Mouse (Mus musculus): ENCODE results near the gene Tmpo. TPM values are rescaled to one million over a fixed set of nuclear protein-coding genes. Genes with fewer than 3 reads are reported as not detected.

Tmpo gene
- polyA plus RNA-seq, 1 experiment: 204 TPM

DNA sequence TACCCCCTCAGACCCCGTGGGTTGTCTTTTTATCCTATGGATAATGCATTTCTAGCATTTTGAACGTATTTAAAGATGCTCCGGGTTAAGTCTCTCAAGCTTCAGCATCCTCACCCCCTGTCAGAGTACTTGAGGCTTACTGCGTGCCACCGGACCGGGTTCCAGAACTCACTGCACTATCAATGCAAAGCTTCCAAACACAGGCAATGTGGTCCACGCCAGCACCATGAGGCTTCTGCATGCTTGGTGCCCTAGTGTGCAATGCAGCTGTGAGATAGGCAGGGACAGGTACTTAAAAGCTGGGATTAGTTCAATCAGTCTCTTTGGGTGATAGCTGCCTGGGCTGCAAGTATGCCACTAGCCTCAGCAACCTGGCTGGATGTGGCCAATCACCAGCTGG is 35.7 kb downstream of the Tmpo start:
- no peaks in the 10 kb centered on the region for H3K4me1 ChIP-seq (ENCODE audit: control insufficient read depth, insufficient read depth, low read length)
- no peak overlapping the region for H3K27ac ChIP-seq (ENCODE audit: insufficient read depth, low read depth, low read length)
- 96% methylated on average over 7 of the region's 7 CpGs for WGBS
- H3K4me3 ChIP-seq (ENCODE audit: insufficient read depth, low read depth, low read length): no peak overlapping the region
- TF ChIP-seq CTCF (IDR thresholded peaks at IDR 0.05; ENCODE audit: insufficient read depth, low read depth, low read length) (no peak), POLR2A (IDR thresholded peaks at IDR 0.05; ENCODE audit: insufficient read depth, low read depth, low read length) (no peak)

DNA sequence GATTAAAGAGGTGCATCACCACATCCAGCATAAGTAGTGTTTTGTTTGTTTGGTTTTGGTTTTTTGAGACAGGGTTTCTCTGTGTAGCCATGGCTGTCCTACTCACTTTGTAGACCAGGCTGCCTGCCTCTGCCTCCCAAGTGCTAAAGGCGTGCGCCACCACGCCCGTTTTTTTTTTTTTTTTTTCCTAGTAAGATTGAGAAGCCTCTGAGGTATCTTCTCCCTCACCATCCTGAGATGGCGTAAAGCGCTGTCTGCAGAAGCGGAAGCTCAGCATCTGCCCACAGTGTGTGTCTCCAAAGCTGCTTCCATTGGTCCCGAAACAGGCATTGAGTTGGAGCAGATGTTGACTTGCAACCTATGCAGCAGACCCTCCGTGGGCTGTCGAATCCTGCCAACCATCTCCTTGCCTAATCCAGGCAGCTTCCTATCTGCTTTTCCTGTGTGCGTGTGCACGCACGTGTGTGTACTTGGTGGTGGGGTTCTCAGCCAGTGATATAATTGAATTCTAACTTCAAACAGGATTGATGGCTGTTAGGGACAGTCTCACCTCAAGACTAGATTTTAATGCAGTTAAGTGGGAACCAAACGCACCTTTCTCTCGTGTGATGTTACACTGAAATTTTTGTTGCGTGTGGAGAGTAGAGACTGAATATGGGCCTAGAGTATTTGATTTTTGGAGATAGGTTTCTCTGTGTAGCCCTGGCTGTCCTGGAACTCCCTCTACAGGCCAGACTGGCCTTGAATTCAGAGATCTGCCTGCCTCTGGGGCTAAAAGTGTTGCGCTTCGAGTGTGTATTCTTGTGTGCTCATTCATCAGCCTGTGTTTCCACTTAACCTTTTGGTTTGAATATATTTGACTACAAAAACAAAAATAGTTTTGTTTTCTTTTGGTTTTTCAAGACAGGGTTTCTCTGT is 37.5 kb downstream of the Tmpo start:
- WGBS: 82% methylated on average over 18 of the region's 18 CpGs

DNA sequence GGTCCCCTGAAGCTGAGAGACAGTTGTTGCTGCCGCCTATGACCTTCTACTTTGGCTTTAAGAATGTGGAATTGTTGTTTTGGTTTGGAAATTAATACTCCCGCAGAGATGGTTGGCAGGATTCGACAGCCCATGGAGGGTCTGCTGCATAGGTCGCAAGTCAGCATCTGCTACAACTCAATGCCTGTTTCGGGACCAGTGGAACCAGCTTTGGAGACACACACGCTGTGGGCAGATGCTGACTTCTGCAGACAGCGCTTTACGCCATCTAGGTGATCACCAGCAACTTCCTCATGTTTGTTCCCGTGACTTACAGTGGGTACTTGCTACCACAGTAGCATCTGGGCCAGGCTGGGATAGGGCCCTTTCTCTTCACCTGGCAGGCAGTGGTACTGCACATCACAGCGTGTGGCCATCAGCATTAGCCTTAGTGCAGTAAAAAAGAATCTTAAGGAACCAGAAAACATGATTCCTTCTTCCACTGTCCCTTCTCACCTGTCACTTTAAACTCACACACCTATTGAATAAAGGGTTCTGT is 38.4 kb downstream of the Tmpo start:
- no peak overlapping the region for H3K4me3 ChIP-seq (ENCODE audit: insufficient read depth, low read depth, low read length)
- TF ChIP-seq POLR2A (IDR thresholded peaks at IDR 0.05; ENCODE audit: insufficient read depth, low read depth, low read length) (no peak), CTCF (IDR thresholded peaks at IDR 0.05; ENCODE audit: insufficient read depth, low read depth, low read length) (no peak)
- H3K4me1 ChIP-seq (ENCODE audit: control insufficient read depth, insufficient read depth, low read length): no peaks in the 10 kb centered on the region
- no peak overlapping the region for H3K27ac ChIP-seq (ENCODE audit: insufficient read depth, low read depth, low read length)
- 70% methylated on average over 10 of the region's 10 CpGs for WGBS

More for the DNA sequence above, 37.5 kb downstream of the Tmpo start:
- no peak overlapping the region for H3K4me3 ChIP-seq (ENCODE audit: insufficient read depth, low read depth, low read length)
- no peak overlapping the region for H3K27ac ChIP-seq (ENCODE audit: insufficient read depth, low read depth, low read length)
- no peak for TF ChIP-seq POLR2A (IDR thresholded peaks at IDR 0.05; ENCODE audit: insufficient read depth, low read depth, low read length)
- no peak for TF ChIP-seq CTCF (IDR thresholded peaks at IDR 0.05; ENCODE audit: insufficient read depth, low read depth, low read length)
- H3K4me1 ChIP-seq (ENCODE audit: control insufficient read depth, insufficient read depth, low read length): no peaks in the 10 kb centered on the region

DNA sequence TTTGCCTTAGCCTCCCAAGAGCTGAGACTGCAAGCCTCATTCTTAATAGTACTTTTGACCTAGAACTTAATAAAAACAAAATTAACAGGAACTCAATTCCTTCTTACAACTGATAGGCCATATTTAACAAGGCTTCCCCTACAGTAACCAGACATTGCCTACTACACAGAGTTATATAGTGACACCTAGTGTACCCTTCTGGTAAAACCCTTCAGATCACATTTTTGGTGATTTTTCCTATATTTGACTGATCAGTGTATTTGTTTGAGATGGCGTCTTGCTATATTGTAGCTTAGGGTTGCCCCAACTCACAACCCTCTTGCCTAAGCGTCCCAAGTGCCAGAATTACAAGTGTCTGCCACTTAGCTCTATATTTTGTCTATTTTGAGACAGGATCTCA is 39.6 kb downstream of the Tmpo start:
- H3K4me1 ChIP-seq (ENCODE audit: control insufficient read depth, insufficient read depth, low read length): no peaks in the 10 kb centered on the region
- no peak overlapping the region for H3K27ac ChIP-seq (ENCODE audit: insufficient read depth, low read depth, low read length)
- no peak overlapping the region for H3K4me3 ChIP-seq (ENCODE audit: insufficient read depth, low read depth, low read length)
- WGBS: 19% methylated on average over 2 of the region's 2 CpGs
- no peak for TF ChIP-seq CTCF (IDR thresholded peaks at IDR 0.05; ENCODE audit: insufficient read depth, low read depth, low read length)
- no peak for TF ChIP-seq POLR2A (IDR thresholded peaks at IDR 0.05; ENCODE audit: insufficient read depth, low read depth, low read length)

DNA sequence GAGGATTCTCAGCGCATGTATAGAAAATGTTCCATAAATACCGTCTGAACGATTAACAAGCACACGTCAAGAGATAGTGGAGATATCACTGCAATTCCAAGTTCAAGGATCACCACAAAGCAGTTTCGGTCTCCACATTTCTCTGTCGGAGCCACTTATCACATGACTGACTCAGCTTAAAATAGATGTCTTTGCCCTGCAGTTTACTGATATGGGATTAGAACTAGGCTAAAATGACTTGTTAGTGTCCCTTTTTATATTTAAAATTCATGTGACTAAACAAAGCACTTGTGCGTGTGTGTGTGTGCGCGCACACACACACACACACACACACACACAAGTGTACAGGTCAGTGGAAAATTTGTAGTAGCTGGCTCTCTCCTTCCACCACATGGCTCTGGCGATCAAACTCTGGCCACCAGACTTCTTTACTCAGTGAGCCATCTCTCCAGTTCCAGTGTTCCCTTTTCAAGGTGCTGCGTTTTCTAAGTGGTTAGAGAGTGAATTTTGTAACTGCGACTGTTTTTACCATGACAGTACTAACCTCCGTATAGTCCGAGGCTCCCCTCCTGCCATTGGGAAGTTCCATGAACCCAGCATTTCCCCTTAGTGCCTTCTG is 41.9 kb downstream of the Tmpo start:
- TF ChIP-seq POLR2A (IDR thresholded peaks at IDR 0.05; ENCODE audit: insufficient read depth, low read depth, low read length): no peak
- TF ChIP-seq CTCF (IDR thresholded peaks at IDR 0.05; ENCODE audit: insufficient read depth, low read depth, low read length): no peak
- H3K4me3 ChIP-seq (ENCODE audit: insufficient read depth, low read depth, low read length): no peak overlapping the region
- H3K27ac ChIP-seq (ENCODE audit: insufficient read depth, low read depth, low read length): no peak overlapping the region
- WGBS: 88% methylated on average over 14 of the region's 14 CpGs
- H3K4me1 ChIP-seq (ENCODE audit: control insufficient read depth, insufficient read depth, low read length): no peaks in the 10 kb centered on the region

DNA sequence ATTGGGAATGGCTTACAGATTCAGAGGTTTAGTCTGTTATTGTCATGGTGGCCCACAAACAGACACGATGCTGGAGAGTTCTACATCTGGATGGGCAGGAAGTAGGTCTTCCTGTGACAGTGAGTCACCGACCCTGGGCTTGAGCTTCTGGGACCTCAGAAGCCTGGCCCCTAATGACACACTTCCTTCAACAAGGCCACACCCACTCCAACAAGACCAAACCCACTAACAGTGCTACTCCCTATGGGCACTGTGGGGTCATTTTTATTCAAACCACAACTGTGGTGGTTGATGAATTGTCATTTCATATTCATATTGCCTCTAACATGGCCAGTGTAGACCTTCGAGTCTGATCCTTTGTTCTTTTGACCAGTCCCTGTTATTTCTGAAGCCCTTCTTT is 42.8 kb downstream of the Tmpo start:
- H3K4me3 ChIP-seq (ENCODE audit: insufficient read depth, low read depth, low read length): no peak overlapping the region
- H3K27ac ChIP-seq (ENCODE audit: insufficient read depth, low read depth, low read length): no peak overlapping the region
- H3K4me1 ChIP-seq (ENCODE audit: control insufficient read depth, insufficient read depth, low read length): no peaks in the 10 kb centered on the region
- 87% methylated on average over 3 of the region's 3 CpGs for WGBS
- no peak for TF ChIP-seq POLR2A (IDR thresholded peaks at IDR 0.05; ENCODE audit: insufficient read depth, low read depth, low read length)
- no peak for TF ChIP-seq CTCF (IDR thresholded peaks at IDR 0.05; ENCODE audit: insufficient read depth, low read depth, low read length)

DNA sequence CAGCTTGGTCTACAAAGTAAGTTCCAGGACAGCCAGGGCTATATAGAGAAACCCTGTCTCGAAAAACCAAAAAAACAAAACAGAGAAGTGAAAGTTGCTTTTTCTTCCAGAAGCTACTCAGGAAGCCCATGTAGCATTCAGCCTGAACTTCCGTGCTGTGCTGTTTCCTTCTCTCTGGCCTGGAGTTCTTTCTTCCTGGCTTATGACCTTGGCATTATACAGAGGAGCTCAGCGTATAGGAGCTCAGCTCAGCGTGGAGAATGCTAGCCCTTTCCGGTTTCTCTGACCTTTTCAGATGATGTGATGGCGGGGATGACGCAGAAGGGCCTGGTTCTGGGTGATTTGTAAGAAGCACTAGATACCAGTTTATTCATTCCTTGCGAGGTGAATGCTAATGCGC is 43.7 kb downstream of the Tmpo start:
- Histone ChIP-seq H3K4me3 (ENCODE audit: insufficient read depth, low read depth, low read length) (no peak overlapping the region), H3K27ac (ENCODE audit: insufficient read depth, low read depth, low read length) (no peak overlapping the region), H3K4me1 (ENCODE audit: control insufficient read depth, insufficient read depth, low read length) (no peaks in the 10 kb centered on the region)
- 87% methylated on average over 9 of the region's 9 CpGs for WGBS
- TF ChIP-seq POLR2A (IDR thresholded peaks at IDR 0.05; ENCODE audit: insufficient read depth, low read depth, low read length): no peak
- TF ChIP-seq CTCF (IDR thresholded peaks at IDR 0.05; ENCODE audit: insufficient read depth, low read depth, low read length): no peak

DNA sequence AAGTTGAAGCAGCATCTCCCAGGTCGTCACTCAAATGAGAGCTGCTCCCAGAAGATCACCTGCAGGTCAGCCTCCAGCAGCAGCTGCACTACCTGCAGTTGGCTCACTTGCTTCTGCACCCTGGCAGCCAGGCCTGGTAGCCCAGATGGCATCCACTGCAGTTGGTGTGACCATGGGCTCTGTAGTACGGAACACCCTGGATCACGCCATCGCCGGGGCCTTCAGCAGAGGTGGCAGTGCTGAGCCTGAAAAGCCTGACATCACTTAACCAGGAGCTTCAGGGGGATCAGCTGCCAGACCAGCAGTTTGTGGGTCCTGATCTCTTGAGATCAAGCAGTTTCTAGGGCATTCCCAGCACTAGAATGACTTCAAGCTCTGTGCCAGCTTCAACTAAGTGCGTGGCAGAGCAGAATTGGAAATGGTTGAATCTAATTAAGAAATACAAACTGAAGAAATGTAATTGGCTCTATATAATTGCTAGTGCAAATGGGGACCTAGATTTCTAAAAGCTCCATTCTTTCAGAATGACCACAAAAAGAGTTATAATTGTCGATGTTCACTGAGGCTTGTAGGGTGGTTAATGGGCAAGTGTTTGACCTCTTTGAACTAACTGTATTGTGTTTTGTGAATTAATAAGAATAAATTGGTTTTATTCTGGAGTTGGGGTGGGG is 45.7 kb downstream of the Tmpo start:
- Histone ChIP-seq H3K27ac (ENCODE audit: insufficient read depth, low read depth, low read length) (no peak overlapping the region), H3K4me3 (ENCODE audit: insufficient read depth, low read depth, low read length) (no peak overlapping the region), H3K4me1 (ENCODE audit: control insufficient read depth, insufficient read depth, low read length) (no peaks in the 10 kb centered on the region)
- 62% methylated on average over 7 of the region's 7 CpGs for WGBS
- TF ChIP-seq POLR2A (IDR thresholded peaks at IDR 0.05; ENCODE audit: insufficient read depth, low read depth, low read length) (no peak), CTCF (IDR thresholded peaks at IDR 0.05; ENCODE audit: insufficient read depth, low read depth, low read length) (no peak)
